Mouse (Mus musculus): ENCODE data around the gene Atg3. TPM values are rescaled to one million over a fixed set of nuclear protein-coding genes. Genes with fewer than 3 reads are reported as not detected.

Gene Atg3
- polyA plus RNA-seq (2014; fragmentation: Illumina TruSeq; extraction: RNeasy Lipid Tissue Mini Kit (QIAGEN cat#74804); ENCODE audit: low read depth, low replicate concordance), result 145 TPM

GRCm38 (mm10) chr16:45158522-45159388, at the start of gene Atg3, which contains the start of gene Slc35a5:
Gene Atg3, plus strand, starts transcription at chr16:45158785.
Gene Slc35a5, minus strand, starts transcription at chr16:45158706.

DNA sequence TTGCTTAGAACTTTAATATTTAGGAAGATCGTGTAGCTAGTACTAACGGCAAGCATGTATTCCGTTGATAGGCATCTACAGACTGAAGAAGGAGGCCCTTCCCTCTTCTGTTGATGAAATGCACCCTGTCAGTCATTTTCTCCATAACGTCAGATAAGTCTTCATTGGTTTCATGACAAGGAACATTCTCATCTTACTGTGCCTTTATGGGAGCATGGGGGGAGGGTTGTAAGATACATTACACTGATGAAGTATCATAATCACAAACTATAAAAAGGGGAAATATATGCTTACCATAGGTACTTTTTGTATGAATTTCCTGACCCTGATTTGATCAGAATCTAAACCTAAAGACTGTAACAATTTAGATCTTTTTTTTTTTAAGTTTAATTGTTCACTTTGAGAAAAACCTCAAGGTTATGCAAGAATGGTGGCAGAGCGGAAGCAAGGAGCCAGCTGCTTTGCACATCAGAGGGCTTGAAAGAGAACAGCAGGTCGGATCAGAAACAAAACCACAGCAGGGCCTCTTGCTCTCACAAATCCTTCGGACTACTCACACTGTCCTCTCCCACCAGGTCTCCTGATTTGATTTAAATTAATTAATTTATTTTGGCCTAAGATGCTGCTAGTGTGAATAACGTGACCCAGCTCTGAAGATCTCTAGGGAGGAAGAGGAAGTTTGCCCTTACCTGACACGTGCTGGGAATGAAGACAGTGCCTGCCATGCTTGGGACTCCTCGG, 65.2 kb downstream of the Atg3 start, which contains the start of gene Btla:
Btla (plus strand) TSS at position 668 of the 741 bp plus-strand sequence.

Other genes with a start within 250 kb of the Atg3 start
- gene Cd200r3, start 215.1 kb upstream of the Atg3 start, polyA plus RNA-seq (2014; fragmentation: Illumina TruSeq; extraction: RNeasy Lipid Tissue Mini Kit (QIAGEN cat#74804); ENCODE audit: low read depth, low replicate concordance), result not detected
- 4.6 TPM for gene Ccdc80, start 65.4 kb upstream of the Atg3 start, polyA plus RNA-seq (2014; fragmentation: Illumina TruSeq; extraction: RNeasy Lipid Tissue Mini Kit (QIAGEN cat#74804); ENCODE audit: low read depth, low replicate concordance)
- 63.1 TPM for gene Slc35a5, start 79 bp upstream of the Atg3 start, polyA plus RNA-seq (2014; fragmentation: Illumina TruSeq; extraction: RNeasy Lipid Tissue Mini Kit (QIAGEN cat#74804); ENCODE audit: low read depth, low replicate concordance)
- 1.1 TPM for gene Btla, start 65.5 kb downstream of the Atg3 start, polyA plus RNA-seq (2014; fragmentation: Illumina TruSeq; extraction: RNeasy Lipid Tissue Mini Kit (QIAGEN cat#74804); ENCODE audit: low read depth, low replicate concordance)

Data from kidney, adult 10 weeks (tissue).